Mouse (Mus musculus) cerebellum, adult 18-20 months (tissue): ENCODE data around the gene Psg16.
"Not testable (repeated sequence)": the region's sequence is repeated elsewhere in the genome, so short reads cannot be mapped to it uniquely, and the experiment has no call there.

Experiments
- DNase-seq, 2 experiments: peaks; one replicate each; pipeline ENCODE4 v3.0.0; 2021

The Psg16 gene

GRCm38 (mm10) chr7:17056081-17056581 lies 17.7 kb upstream of the Psg16 start:
- peak; percentile 91 to 93 for DNase-seq

- peak in 1 of 2 experiments; percentile 41 for DNase-seq
These were observed 17.0 kb upstream of the Psg16 start for GRCm38 (mm10) chr7:17056601-17057523.

- peak; percentile 53 to 63 for DNase-seq
These were observed 15.7 kb upstream of the Psg16 start for GRCm38 (mm10) chr7:17058071-17058689.

- no peak for DNase-seq
These were observed 14.9 kb upstream of the Psg16 start for GRCm38 (mm10) chr7:17058816-17059462.

- no peak for DNase-seq
These were observed 14.4 kb upstream of the Psg16 start for GRCm38 (mm10) chr7:17059463-17059844.

- peak; percentile 87 to 92 for DNase-seq
These were observed 13.6 kb upstream of the Psg16 start for GRCm38 (mm10) chr7:17060031-17060781.

GRCm38 (mm10) chr7:17060782-17061605 lies 12.8 kb upstream of the Psg16 start:
- DNase-seq = peak; percentile 54 to 55

- peak in 1 of 2 experiments; percentile 39 for DNase-seq
These were observed 11.5 kb upstream of the Psg16 start, which contains the start of gene Hif3a for GRCm38 (mm10) chr7:17062389-17062788. Gene Hif3a (minus strand): TSS chr7:17062427.

GRCm38 (mm10) chr7:17062845-17063244 lies 11.0 kb upstream of the Psg16 start:
- peak in 1 of 2 experiments; percentile 6 for DNase-seq

GRCm38 (mm10) chr7:17065620-17066019 lies 8.2 kb upstream of the Psg16 start:
- DNase-seq = peak in 1 of 2 experiments; percentile 2

- peak; percentile 85 to 92 for DNase-seq
These were observed 7.4 kb upstream of the Psg16 start for GRCm38 (mm10) chr7:17066412-17066811.

GRCm38 (mm10) chr7:17067000-17067399 lies 6.8 kb upstream of the Psg16 start:
- DNase-seq = no peak

GRCm38 (mm10) chr7:17067651-17068050 lies 6.2 kb upstream of the Psg16 start:
- DNase-seq = not testable (repeated sequence)

- no peak for DNase-seq
These were observed 332 bp upstream of the Psg16 start for GRCm38 (mm10) chr7:17073513-17073903.

GRCm38 (mm10) chr7:17076542-17076941 lies 2.7 kb downstream of the Psg16 start:
- DNase-seq = peak; percentile 59 to 68

- peak; percentile 79 to 85 for DNase-seq
These were observed 4.3 kb downstream of the Psg16 start for GRCm38 (mm10) chr7:17078076-17078654.

- peak; percentile 59 to 64 for DNase-seq
These were observed 8.9 kb downstream of the Psg16 start for GRCm38 (mm10) chr7:17082766-17083165.

- DNase-seq = no peak
These were observed 13.9 kb downstream of the Psg16 start for GRCm38 (mm10) chr7:17087731-17088130.

- peak; percentile 54 to 56 for DNase-seq
These were observed 16.3 kb downstream of the Psg16 start for GRCm38 (mm10) chr7:17090058-17090585.

GRCm38 (mm10) chr7:17091280-17091679 lies 17.4 kb downstream of the Psg16 start:
- DNase-seq = no peak

GRCm38 (mm10) chr7:17101631-17102030 lies 27.8 kb downstream of the Psg16 start:
- DNase-seq = not testable (repeated sequence)
